Mouse (Mus musculus) heart, adult 11 months (tissue): ENCODE data around the gene Errfi1.

Source experiments
- DNase-seq: peaks from one replicate; pipeline ENCODE4 v3.0.0; 2022

Errfi1 gene

DNA sequence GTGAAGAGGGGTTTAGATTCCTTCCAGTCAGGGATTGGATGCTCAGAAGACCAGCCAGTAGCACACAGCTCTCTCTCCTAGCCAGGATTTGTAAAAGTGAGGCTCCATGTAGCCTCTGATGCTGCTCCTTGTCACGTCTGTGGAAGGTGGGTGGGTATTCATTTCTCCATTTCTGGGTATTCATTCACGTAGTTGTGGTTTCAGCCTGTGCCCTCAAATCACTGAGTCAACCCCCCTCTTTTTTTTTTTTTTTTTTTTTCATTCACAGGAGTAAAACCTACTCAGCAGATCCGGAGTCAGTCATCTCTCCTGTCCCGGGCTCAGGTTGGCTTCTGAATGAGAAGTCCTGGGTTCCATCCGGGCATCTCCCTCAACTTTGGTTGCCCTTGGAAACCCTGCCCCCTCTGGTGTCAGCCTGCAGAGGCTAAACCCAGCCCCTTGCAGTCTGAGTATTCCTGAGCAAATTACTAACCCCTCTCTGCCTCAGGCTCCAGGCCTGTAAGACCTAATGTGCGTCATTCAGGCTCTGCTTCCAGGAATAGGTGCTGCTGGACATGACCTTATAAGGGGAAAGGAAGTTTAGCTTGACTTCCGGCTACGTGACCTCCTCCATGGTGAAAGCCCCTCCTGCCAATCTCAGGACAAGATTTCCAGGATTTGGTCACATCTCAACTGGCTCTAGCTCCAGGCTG lies 63.8 kb downstream of the Errfi1 start:
- DNase-seq, result no peak
